Mouse (Mus musculus): Measurements from ENCODE around the gene Gm44790. TPM values are rescaled to one million over a fixed set of nuclear protein-coding genes. Genes with fewer than 3 reads are reported as not detected.
"Not testable (repeated sequence)": the region's sequence is repeated elsewhere in the genome, so short reads cannot be mapped to it uniquely, and the experiment has no call there.

The Gm44790 gene
- polyA plus RNA-seq, 1 experiment from 2014 or later, result not detected

GRCm38 (mm10) chr6:86487358-86488148 lies 61.1 kb downstream of the Gm44790 start:
- peak; percentile 97 for ATAC-seq (ENCODE audit: low FRiP score)
- Histone ChIP-seq H3K27me3 (ENCODE audit: control insufficient read depth, insufficient read depth, low read length) (no peaks in the 10 kb centered on the region), H3K36me3 (ENCODE audit: control insufficient read depth, insufficient read depth, low read length) (no peaks in the 10 kb centered on the region), H3K4me2 (peak overlapping the region; percentile 39), H3K9ac (ENCODE audit: low read length) (peak overlapping the region; percentile 81), H3K4me3 (ENCODE audit: low read depth, low read length) (no peak overlapping the region), H3K9me3 (ENCODE audit: control insufficient read depth, low read length) (no peaks in the 10 kb centered on the region), H3K27ac (ENCODE audit: low read depth, low read length) (peak overlapping the region; percentile 97), H3K4me1 (ENCODE audit: control insufficient read depth, insufficient read depth, low read length) (peaks cover 15% of the 10 kb centered on the region)
- DNase-seq (ENCODE audit: low spot score, missing footprints), result peak; percentile 98
- WGBS, result 5% methylated on average over 24 of the region's 24 CpGs

GRCm38 (mm10) chr6:86488149-86488485 lies 61.7 kb downstream of the Gm44790 start:
- Histone ChIP-seq H3K36me3 (ENCODE audit: control insufficient read depth, insufficient read depth, low read length) (no peaks in the 10 kb centered on the region), H3K4me1 (ENCODE audit: control insufficient read depth, insufficient read depth, low read length) (peaks cover 15% of the 10 kb centered on the region), H3K9ac (ENCODE audit: low read length) (peak overlapping the region; percentile 81), H3K27me3 (ENCODE audit: control insufficient read depth, insufficient read depth, low read length) (no peaks in the 10 kb centered on the region), H3K27ac (ENCODE audit: low read depth, low read length) (peak overlapping the region; percentile 97), H3K4me3 (ENCODE audit: low read depth, low read length) (no peak overlapping the region), H3K9me3 (ENCODE audit: control insufficient read depth, low read length) (no peaks in the 10 kb centered on the region), H3K4me2 (peak overlapping the region; percentile 39)
- 25% methylated on average over 3 of the region's 3 CpGs for WGBS
- no peak for ATAC-seq (ENCODE audit: low FRiP score)
- DNase-seq (ENCODE audit: low spot score, missing footprints), result peak; percentile 91

GRCm38 (mm10) chr6:86489945-86490344 lies 63.5 kb downstream of the Gm44790 start:
- Histone ChIP-seq H3K36me3 (ENCODE audit: control insufficient read depth, insufficient read depth, low read length) (no peaks in the 10 kb centered on the region), H3K4me2 (no peak overlapping the region), H3K9ac (ENCODE audit: low read length) (no peak overlapping the region), H3K4me3 (ENCODE audit: low read depth, low read length) (no peak overlapping the region), H3K4me1 (ENCODE audit: control insufficient read depth, insufficient read depth, low read length) (peaks cover 15% of the 10 kb centered on the region), H3K27ac (ENCODE audit: low read depth, low read length) (no peak overlapping the region), H3K27me3 (ENCODE audit: control insufficient read depth, insufficient read depth, low read length) (no peaks in the 10 kb centered on the region), H3K9me3 (ENCODE audit: control insufficient read depth, low read length) (no peaks in the 10 kb centered on the region)
- 94% methylated on average over 2 of the region's 2 CpGs for WGBS
- DNase-seq (ENCODE audit: low spot score, missing footprints) (no peak), ATAC-seq (ENCODE audit: low FRiP score) (no peak)

- not testable (repeated sequence) for H3K9ac ChIP-seq (ENCODE audit: low read length); H3K4me3 ChIP-seq (ENCODE audit: low read depth, low read length); H3K27ac ChIP-seq (ENCODE audit: low read depth, low read length); DNase-seq (ENCODE audit: low spot score, missing footprints); H3K27me3 ChIP-seq (ENCODE audit: control insufficient read depth, insufficient read depth, low read length); H3K36me3 ChIP-seq (ENCODE audit: control insufficient read depth, insufficient read depth, low read length); H3K9me3 ChIP-seq (ENCODE audit: control insufficient read depth, low read length); H3K4me2 ChIP-seq; ATAC-seq (ENCODE audit: low FRiP score)
- 93% methylated on average over 8 of the region's 8 CpGs for WGBS
- peaks cover 15% of the 10 kb centered on the region for H3K4me1 ChIP-seq (ENCODE audit: control insufficient read depth, insufficient read depth, low read length)
These were observed 64.0 kb downstream of the Gm44790 start for GRCm38 (mm10) chr6:86490413-86490812.

- no peak overlapping the region for H3K4me3 ChIP-seq (ENCODE audit: low read depth, low read length)
- H3K27me3 ChIP-seq (ENCODE audit: control insufficient read depth, insufficient read depth, low read length), result no peaks in the 10 kb centered on the region
- no peaks in the 10 kb centered on the region for H3K36me3 ChIP-seq (ENCODE audit: control insufficient read depth, insufficient read depth, low read length)
- no peaks in the 10 kb centered on the region for H3K9me3 ChIP-seq (ENCODE audit: control insufficient read depth, low read length)
- H3K4me1 ChIP-seq (ENCODE audit: control insufficient read depth, insufficient read depth, low read length), result no peaks in the 10 kb centered on the region
- no peak overlapping the region for H3K4me2 ChIP-seq
- no peak overlapping the region for H3K9ac ChIP-seq (ENCODE audit: low read length)
- no peak for ATAC-seq (ENCODE audit: low FRiP score)
- WGBS, result 83% methylated on average over 13 of the region's 13 CpGs
- no peak for DNase-seq (ENCODE audit: low spot score, missing footprints)
- H3K27ac ChIP-seq (ENCODE audit: low read depth, low read length), result no peak overlapping the region
These were observed 67.2 kb downstream of the Gm44790 start for GRCm38 (mm10) chr6:86493469-86494263.

GRCm38 (mm10) chr6:86494767-86495166 lies 68.3 kb downstream of the Gm44790 start:
- Histone ChIP-seq H3K36me3 (ENCODE audit: control insufficient read depth, insufficient read depth, low read length) (no peaks in the 10 kb centered on the region), H3K27ac (ENCODE audit: low read depth, low read length) (no peak overlapping the region), H3K9ac (ENCODE audit: low read length) (no peak overlapping the region), H3K9me3 (ENCODE audit: control insufficient read depth, low read length) (no peaks in the 10 kb centered on the region), H3K4me3 (ENCODE audit: low read depth, low read length) (no peak overlapping the region), H3K4me1 (ENCODE audit: control insufficient read depth, insufficient read depth, low read length) (no peaks in the 10 kb centered on the region), H3K27me3 (ENCODE audit: control insufficient read depth, insufficient read depth, low read length) (no peaks in the 10 kb centered on the region), H3K4me2 (no peak overlapping the region)
- 92% methylated on average over 7 of the region's 7 CpGs for WGBS
- ATAC-seq (ENCODE audit: low FRiP score) (no peak), DNase-seq (ENCODE audit: low spot score, missing footprints) (no peak)

Other genes starting within 250 kb of the Gm44790 start
- gene Tgfa, start 231.4 kb upstream of the Gm44790 start, polyA plus RNA-seq (2014; fragmentation: Nextera tagmentation; extraction: Ambion mirVana), result 1.4 and 1.7 TPM in 2 replicates
- gene Fam136a, start 61.0 kb upstream of the Gm44790 start, polyA plus RNA-seq (2014; fragmentation: Nextera tagmentation; extraction: Ambion mirVana), result 147 and 152 TPM in 2 replicates
- gene Snrpg, start 55.4 kb upstream of the Gm44790 start, polyA plus RNA-seq (2014; fragmentation: Nextera tagmentation; extraction: Ambion mirVana), result 658 and 748 TPM in 2 replicates
- 107 and 119 TPM in 2 replicates for gene Pcyox1, start 29.5 kb upstream of the Gm44790 start, polyA plus RNA-seq (2014; fragmentation: Nextera tagmentation; extraction: Ambion mirVana)
- 241 and 255 TPM in 2 replicates for gene Tia1, start 22.4 kb upstream of the Gm44790 start, polyA plus RNA-seq (2014; fragmentation: Nextera tagmentation; extraction: Ambion mirVana)
- gene C87436, start 11.7 kb downstream of the Gm44790 start, polyA plus RNA-seq (2014; fragmentation: Nextera tagmentation; extraction: Ambion mirVana), result 23.6 and 26.4 TPM in 2 replicates
- 418 and 497 TPM in 2 replicates for gene Pcbp1, start 99.7 kb downstream of the Gm44790 start, polyA plus RNA-seq (2014; fragmentation: Nextera tagmentation; extraction: Ambion mirVana)
- 0.37 and 0.68 TPM in 2 replicates for gene Asprv1, start 201.5 kb downstream of the Gm44790 start, polyA plus RNA-seq (2014; fragmentation: Nextera tagmentation; extraction: Ambion mirVana)
- gene Mxd1, start 242.5 kb downstream of the Gm44790 start, polyA plus RNA-seq (2014; fragmentation: Nextera tagmentation; extraction: Ambion mirVana), result 16.7 and 18.4 TPM in 2 replicates